Mouse (Mus musculus) kidney, postnatal 4 days (tissue): ENCODE measurements at regions not wholly inside any gene's neighbourhood (a gene's known extent, or its start where the extent isn't known, plus 50 kb on each side); places are given as distances from the start of the nearest gene placed in this dataset.
A peak's percentile ranks its signal among the peaks of the same experiment; 100 is the strongest.

Experiments used
- DNase-seq, 2 experiments: peaks; one replicate each; pipeline ENCODE4 v3.0.0; 2021; ENCODE audit warnings: mixed read lengths in 2 of 2

- DNase-seq, result no peak
These were observed 109.1 kb downstream of the 2410131K14Rik start for GRCm38 (mm10) chr5:118354127-118354526.

GRCm38 (mm10) chr5:118354871-118355270 is 109.8 kb downstream of the 2410131K14Rik start:
- DNase-seq, result no peak

DNA sequence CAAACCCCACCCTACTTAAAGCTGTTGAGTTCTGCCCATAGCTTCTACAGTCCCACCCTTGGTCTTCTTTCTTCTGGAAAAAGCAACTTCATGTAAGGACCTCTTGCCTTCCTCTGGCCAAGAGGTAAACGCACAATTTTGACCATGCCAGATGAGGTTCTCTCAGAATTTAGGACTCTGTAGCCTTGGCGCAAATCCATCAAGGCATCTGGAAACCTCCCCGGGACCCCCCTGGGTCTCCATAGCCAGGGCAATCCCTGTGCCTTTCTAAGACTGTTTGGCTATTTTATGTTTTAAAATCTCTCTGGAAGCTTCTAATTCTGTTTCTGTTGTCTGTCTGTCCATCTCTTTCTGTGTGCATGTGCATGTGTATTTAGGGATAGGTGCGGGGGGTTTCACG is 110.3 kb downstream of the 2410131K14Rik start:
- DNase-seq, result no peak

DNA sequence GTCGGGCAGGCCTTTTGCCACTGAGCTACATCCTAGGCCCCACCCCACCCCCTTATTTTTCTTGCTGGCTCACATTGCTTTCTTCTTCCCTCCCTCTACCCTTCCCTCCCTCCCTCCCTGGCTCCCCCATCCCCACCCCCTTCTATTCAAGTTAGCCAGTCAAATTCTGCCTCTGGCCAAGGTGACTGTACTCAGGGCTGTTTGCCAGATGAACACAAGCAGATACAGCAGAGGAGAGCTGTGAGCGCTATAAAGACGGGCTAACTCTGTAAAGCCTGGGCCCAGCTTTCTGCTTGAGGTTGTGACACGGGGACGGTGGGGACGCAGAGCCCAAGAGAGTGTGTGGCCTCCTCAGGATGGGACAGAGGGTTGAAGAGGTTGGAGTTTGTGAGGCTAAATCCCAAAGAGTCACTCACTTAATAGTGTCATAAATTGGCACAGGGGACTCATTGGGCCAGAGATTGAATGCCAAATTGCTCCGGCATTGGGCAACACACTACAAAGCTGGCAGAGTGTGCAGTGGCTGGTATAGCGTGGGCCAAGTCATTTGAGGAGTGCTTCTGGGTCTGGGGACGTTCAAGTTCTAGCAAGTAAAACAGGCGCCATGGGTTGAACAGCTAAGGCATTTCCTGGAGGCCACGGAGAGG is 110.8 kb downstream of the 2410131K14Rik start:
- peak in 1 of 2 experiments; percentile 24 for DNase-seq

GRCm38 (mm10) chr5:118359646-118360373 is 114.8 kb downstream of the 2410131K14Rik start:
- DNase-seq, result peak in 1 of 2 experiments; percentile 24

DNA sequence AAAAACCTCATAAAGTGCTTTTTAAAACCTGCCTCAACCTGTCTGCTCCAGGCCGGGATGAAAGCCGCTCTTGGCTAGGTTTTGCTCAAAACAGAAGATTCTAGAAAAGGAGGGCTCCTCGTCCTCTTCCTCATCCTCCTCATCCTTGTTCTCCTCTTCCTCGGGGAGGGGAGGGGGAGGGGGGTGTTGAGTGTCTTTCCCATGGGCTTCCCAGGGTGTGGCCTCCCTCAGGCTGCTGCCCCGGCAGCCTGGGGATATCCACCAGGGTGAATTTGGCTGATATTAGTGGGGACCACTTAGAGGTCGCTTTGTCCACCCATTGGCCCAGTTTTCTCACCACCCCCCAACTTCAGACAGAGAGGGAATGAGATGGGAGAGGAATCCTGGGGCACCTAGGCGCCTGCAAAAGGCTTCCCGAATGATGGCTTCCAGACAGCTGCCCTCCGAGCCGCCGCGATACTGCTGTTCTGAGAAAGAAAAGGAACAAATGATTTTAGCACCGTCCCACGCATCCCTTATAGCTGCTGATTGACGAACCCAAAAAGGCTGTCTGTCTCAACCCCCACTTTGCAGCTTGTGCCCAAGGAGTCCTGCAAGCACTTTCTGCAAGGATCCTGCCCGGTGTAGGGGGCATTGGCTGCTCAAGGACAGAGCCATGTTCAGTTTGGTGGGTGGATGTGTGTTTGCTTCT is 115.5 kb downstream of the 2410131K14Rik start:
- DNase-seq, result no peak

DNA sequence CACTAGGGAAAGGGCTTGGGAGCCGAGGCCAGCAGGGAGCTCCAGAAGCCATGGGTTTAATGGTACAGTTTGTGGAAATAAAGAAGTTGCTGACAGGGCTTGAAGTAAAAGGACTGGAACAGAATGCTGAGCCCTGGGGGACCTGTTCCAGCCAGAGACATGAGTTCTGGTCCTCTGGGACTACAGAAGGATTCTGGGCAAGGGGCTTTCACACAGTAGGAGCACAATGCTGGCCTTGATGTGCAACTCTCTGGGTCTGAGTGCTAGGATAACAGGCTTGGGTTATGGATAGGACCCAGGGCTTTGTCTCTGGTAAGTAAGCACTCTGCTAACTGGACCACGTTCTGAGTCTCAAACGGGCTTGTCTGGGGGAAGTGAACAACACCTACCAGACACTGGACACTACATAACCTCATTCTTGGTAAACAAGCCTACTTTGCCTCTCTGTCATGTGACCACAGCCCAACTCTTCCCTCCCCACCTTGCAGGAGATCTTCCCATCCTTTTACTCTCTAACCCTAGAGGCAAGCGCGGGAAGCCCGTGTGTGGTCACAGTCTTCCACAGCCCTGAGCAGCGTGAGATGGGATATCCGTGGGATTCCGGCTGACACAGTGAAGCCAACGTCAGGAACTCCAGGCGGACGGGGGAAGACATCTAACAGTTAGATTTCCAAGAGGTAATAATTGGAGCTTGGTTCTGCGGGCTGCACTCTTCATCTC is 116.3 kb downstream of the 2410131K14Rik start:
- no peak for DNase-seq

DNA sequence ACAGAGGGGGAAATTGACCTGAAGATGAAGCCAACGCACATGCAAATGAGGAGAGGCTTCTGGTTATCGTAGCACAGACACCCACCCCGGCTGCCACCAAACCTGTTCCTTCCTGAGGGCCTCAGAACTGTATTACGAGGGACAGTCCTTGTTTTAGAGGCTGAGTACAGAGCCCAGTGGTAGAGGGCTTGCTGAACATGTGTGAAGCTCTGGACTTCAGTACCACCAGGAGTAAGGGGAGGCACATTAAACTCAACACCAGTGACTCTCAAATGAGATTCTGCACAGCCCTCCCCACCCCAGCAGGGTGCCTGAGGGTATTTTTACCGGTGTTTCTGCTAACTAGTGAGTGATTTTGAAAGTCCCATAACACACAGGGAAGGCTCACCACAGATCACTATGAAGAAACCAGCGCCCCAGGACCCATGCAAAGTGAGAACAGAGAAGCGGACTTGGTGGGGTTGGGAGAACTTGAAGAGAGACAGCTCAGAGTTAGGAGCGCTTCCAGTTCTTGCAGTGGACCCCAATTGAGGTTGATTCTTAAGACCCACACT is 116.9 kb downstream of the 2410131K14Rik start:
- DNase-seq, result no peak

DNA sequence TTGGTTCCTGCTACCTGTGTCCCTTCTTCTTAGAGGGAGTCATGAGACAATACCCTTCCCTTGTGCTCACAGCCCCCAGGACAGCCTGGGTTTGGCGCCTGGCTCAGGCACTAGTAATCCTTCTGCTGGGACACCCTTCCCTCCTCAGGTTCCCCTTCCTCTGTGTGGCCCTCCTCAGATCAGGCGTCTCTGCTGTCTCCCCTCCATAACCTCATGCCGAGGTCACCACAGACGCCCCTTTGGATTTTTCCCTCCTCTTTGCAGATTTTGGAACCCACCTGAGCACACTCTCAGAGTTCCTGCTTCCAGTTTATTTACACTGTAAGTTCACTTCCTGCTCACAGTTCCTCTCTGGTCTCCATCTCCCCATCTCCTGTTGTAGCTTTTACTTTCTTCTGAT is 117.7 kb downstream of the 2410131K14Rik start:
- no peak for DNase-seq

DNA sequence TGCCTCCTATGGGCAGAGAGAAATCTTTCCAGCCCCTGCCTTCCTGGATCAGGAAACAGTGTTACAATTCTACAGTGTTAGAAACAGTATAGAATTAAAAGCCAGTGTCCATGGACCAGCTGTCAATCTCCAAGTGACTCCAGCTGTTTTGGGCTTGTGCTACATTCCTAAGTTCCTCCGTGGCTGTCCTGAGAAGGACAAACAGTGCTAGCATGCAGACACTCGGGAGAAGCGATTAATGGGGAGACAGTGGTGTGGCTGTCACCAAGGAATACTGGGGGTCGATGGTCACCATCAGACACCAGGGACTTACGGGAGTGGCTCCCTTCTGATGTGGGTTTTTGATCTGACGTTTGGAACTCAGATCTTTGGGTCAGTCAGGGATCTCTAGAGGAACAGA is 118.1 kb downstream of the 2410131K14Rik start:
- no peak for DNase-seq

GRCm38 (mm10) chr5:118364646-118365045 is 119.6 kb downstream of the 2410131K14Rik start:
- DNase-seq, result no peak

- DNase-seq, result no peak
These were observed 120.2 kb downstream of the 2410131K14Rik start for GRCm38 (mm10) chr5:118365196-118365595.

DNA sequence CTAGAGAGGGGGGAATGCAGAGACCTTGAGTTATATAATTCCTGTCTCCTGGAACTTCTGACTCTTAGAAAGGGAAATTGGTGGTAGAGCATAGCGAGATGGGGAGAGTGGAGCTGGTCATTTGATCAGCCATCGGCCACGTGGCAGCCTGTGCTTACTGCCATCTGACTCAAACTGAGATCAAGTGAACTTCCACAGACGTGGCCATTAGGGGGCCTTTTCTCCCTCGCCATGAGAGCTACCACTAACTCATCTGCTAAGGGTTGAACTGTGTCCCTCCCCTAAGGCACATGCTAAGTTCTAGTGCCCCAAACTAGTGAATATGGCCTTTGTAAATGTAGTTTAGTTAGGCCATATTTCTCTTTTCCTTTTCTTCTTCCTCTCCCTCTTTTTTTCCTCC is 120.6 kb downstream of the 2410131K14Rik start:
- no peak for DNase-seq

- no peak for DNase-seq
These were observed 122.0 kb downstream of the 2410131K14Rik start for GRCm38 (mm10) chr5:118367047-118367446.

DNA sequence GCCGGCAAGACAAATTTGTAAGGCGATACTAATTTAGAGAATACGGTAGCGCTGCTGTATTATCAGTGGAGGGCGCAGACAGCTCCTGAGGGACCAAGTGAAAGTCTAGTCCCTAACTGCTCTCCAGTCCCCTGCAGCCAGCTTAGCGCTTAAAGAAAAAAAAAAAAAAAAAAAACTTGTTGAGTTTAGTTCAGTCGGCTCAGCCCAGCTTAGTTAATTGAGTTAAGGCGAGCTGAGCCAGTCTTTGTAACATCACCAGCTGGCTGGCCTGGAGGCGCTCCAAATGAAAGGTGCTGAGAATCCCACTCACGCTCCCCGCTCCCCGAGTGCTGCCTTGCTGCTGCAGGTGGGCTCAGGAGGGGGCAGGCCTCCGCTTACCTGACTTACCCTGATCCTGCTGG is 128.6 kb downstream of the 2410131K14Rik start:
- peak; percentile 45 to 59 for DNase-seq

- DNase-seq, result no peak
These were observed 129.9 kb downstream of the 2410131K14Rik start for GRCm38 (mm10) chr5:118374968-118375367.

GRCm38 (mm10) chr5:118375916-118376315 is 130.9 kb downstream of the 2410131K14Rik start:
- no peak for DNase-seq

DNA sequence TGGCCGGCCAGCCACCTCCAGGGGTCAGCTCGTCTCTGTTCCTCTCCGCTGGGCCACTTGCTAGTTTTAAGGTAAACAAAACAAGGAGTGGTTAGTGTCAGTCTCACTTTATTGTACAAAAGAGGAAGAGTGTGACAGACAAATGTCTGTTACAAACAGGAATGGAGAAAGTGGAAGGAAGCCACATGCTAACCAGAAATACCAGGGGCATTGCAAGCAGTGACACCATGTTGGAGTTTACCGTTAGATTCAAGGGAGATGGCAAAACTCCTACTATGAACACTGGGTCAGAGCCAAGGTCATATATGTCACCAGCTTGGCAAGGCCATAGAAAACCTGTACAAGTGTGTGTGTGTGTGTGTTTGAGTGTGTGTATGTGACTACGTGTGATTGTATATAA is 131.5 kb downstream of the 2410131K14Rik start:
- no peak for DNase-seq

DNA sequence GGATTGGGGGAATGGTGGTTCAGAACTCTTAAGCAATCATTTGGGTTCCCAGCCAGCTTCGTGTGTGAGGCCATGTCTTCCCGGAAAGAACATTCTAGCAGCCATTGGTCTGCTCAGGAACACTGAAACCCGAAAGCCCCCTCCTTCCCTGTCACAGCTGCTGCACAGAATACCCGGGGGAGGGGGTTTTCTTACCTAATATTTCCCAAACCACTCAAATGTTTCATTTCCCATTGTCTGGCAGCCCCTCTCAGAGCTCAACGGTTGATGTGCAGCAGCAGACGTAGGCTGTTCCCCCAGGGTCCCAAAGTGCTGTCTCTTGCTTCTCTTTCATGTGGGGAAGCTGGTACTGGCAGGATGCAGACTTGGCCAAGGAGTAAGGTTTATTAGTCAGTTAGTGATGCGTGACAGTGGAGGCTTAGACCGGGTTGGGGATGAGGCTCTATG is 132.4 kb downstream of the 2410131K14Rik start:
- DNase-seq, result no peak

DNA sequence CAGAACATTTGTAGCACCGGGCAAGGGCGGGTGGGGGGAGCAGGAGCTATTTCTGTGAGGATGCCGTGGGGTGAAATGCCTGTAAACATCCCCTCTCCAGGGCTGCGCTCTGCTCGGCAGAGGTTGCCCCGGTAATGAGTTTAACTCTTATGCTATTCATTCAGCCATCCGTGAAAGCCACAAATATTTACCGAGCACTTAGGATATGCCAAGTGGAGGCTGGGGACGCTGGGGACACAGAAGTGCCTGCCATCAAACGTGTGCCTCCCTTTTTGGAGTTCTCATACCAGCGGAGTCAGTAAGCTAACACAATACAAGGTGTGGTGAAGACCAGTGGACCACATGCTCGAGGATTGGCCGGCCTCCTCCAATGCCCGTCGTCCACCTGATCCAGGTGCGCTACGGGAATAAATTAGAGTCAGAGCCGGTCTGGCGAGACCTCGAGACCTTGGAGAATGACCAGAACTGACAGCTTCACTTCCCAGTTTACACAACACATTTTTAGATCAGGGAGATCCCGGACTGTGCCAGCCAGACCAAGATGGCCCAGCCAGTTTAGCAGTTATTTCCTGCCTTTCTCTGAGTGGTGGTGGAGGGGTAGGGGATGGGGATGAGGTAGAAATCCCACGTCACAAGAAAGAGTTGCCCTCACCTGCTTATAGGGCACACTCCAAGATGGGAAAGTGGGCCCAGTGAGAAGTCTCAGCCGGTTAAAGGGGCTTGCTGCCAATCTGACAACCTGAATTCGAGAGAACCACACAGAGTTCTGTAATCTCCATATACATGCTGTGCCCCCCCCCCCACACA is 134.4 kb downstream of the 2410131K14Rik start:
- DNase-seq, result peak in 1 of 2 experiments; percentile 39

- DNase-seq, result no peak
These were observed 135.0 kb downstream of the 2410131K14Rik start for GRCm38 (mm10) chr5:118380052-118380421.
